Mouse (Mus musculus) adrenal gland, adult (tissue): ENCODE results near the gene Tppp2.
A peak's percentile ranks its signal among the peaks of the same experiment; 100 is the strongest.
"Not testable (repeated sequence)": the region's sequence is repeated elsewhere in the genome, so short reads cannot be mapped to it uniquely, and the experiment has no call there.

Experiments used
- DNase-seq, 2 experiments: peaks; one replicate each; pipeline ENCODE4 v3.0.0; 2022 to 2023; ENCODE audit warnings: low spot score in 1 of 2; ENCODE audit not compliant: inconsistent age in 2 of 2

Tppp2 gene

GRCm38 (mm10) chr14:51906102-51906501 lies 12.1 kb upstream of the Tppp2 start:
- no peak for DNase-seq

DNA sequence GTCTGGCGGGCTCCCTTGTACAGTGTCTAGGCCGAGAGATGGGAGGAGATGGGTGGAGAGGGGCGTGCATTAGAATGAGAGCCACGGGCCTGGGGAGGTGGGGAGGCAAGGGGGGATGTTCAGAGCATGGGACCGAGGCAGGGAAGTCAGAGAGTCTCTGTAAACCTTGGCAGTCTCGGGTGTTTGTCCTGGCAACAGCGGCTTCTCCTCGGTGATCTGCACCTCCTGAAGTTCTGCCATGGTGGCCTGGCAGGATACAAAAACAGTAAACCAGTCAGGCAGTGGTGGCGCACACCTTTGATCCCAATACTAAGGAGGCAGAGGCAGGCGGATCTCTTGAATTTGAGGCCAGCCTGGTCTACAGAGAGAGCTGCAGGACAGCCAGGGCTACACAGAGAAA lies 6.9 kb upstream of the Tppp2 start:
- peak in 1 of 2 experiments; percentile 20 for DNase-seq

DNA sequence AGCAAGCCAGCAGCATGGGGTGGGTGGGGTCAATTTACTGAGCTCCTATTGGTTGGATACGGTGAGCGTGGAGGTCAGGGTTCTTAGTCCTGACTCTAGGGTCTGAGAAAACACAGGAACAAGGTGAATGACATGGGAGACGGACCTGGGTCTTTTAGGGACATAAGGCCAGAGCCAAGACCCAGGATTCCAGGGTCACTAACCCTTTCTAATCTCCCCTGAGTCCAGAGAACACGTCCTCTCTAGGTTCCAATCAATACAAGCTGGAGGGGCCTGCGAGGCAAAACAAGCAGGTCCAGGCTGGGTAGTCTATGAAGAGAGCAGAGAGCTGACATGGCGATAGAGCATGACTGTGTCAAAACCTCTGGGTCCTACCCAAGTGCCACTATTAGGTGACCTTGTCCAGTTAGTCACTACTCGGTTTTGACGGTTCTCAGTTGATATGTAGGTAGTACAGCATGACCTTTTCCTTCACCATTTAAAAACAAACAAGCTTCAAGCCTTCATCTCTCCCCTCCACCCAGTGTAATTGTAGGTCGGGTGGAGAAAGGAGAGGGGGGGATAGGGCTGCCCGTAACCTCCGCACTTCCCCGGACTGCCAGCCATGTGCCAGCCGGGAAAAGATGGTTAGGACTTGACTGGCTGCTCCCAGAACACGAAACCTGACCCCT lies 5.7 kb upstream of the Tppp2 start:
- DNase-seq = peak; percentile 64 to 91

DNA sequence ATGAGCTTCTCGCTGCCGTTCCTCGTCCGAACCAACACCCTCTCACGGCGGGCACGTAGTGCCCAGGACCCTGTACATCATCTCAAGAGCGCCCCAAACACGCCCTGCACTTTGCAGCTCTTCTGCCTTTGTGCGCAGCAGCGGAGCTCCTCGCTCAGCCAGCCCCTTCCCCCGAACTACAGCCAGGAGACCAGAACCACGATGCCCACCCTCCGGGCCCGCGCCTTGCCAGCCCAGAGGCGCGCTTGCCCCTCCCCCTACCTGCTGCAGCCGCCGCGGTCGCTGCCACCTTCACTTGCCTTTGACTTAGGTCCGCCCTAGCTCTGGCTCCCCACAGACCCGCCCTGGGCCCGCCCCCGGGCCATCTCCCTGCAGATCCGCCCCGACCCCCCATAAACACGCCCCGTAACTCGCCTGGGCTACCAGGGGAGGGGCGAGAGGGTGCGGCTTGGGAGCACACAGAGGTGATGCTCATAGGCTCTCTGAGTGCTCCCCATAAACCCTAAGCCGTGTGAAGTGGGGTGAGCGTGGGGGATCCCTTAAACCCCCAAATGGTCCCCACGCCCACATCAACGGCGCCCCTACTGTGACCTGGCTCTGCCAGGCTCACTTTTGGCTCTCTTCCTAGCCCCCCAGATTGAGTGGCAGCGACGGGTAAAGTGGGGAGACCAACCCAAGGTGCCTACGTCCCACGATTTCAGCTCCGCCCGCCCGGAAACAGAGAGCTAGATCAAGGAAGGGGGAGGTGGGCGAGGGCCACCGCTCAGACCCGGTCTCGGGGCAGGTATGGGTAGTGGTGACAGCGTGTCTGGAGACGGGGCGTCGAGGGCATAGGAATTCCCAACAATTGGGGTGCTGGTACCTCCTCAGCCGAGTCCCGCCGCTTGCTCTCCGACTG lies 4.9 kb upstream of the Tppp2 start:
- DNase-seq = peak; percentile 91 to 95

DNA sequence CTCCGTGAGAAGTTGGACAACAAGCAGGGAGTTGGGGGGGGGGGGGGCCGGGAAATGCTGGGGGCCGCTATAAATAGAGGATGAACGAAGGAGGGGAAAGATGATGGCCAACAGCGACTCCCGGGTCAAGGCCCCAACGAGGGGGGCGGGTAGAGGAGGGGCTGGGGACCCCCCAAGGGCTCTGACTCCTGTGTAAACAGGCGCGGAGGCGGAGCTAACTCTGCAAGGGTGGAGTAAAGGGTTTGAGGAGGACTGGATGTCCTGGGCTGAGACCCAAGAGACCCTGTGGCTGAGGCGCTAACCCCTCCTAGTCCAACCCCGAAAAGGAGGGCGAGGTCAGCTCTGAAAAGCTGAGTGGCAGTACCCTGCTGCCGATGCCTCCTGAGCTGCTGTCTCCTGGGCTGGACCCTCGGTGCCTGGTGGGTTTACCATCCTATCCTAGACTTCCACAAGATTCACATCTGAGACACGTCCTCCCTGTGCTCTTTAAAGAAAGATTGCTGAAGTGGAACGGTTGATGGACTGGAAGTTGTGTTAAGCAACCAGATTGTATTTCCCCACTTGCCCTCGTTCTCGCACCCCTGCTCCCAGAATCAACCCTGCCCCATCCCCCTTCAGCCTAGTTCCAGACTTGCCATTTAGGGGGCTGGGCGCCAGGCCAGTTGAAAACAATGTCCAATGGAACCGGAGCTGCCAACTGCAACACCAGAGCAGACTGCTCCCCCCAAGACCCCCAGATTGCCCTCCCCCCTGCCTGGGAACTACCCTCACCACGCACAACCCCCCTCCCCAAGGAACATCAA lies 4.1 kb upstream of the Tppp2 start, which contains the start of gene Ndrg2:
Gene Ndrg2, minus strand, starts transcription at position 199 of the 803 bp plus-strand sequence.
- DNase-seq = peak; percentile 86 to 91

DNA sequence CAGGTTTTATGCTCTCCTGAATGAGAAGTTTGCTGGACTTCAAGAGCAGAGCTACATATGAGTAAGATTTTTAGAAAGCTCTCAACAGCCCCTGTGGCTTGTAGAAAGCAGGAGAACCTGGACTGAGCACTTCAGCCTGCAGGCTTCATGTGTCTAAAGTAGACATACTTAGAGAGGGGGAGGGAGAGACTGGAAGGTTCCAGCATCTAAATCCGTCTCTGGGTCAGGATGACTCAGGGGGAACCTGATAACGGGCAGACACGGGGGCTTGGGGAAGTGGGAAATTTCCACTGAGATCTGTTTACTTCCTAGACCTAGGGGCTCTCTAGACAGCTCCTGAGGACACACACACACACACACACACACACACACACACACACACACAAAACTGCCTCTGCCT lies 3.2 kb upstream of the Tppp2 start:
- DNase-seq = peak; percentile 35 to 78

DNA sequence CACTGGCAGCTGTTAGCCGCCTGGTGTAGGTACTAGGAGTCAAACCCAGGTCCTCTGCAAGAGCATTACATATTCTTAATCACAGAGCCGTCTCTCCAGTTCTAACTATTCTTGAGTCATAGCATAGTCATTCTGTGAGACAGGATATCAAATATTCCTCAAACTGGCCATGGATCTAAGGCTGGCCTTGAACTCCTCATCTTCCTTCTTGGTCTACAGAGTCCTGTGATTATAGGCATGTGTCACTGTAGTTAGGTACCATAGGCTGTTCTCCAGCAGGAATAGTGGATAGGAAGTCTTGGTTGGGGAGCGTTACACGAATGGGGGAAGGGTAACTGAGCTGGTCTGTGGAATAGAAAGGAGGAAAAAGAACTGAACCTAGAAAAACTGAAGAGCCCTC lies 1.7 kb upstream of the Tppp2 start:
- DNase-seq = peak; percentile 34 to 70

DNA sequence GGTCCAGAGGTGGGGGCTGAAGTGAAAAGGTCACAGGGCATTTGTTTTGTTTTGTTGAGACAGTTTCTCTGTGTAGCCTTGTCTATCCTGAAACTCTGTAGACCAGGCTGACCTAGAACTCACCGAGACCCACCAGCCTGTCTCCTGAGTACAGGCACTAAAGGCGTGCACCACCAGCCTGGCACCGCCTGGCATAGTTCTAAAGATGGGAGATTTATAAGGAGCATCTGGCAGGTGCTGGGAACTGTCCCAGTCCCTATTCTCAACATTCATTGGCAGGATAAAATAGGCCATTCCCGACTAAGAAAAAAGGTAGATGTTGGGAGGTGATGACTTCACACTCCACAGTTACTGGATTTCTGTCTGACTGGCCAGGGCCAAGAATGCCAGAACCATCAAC lies 741 bp downstream of the Tppp2 start:
- no peak for DNase-seq

- DNase-seq = no peak
Observed at GRCm38 (mm10) chr14:51921759-51922570, 3.7 kb downstream of the Tppp2 start.

GRCm38 (mm10) chr14:51922571-51922865 lies 4.3 kb downstream of the Tppp2 start, which contains the start of gene Rnase13:
TSS of gene Rnase13 (minus strand) at chr14:51922773.
- DNase-seq = no peak

DNA sequence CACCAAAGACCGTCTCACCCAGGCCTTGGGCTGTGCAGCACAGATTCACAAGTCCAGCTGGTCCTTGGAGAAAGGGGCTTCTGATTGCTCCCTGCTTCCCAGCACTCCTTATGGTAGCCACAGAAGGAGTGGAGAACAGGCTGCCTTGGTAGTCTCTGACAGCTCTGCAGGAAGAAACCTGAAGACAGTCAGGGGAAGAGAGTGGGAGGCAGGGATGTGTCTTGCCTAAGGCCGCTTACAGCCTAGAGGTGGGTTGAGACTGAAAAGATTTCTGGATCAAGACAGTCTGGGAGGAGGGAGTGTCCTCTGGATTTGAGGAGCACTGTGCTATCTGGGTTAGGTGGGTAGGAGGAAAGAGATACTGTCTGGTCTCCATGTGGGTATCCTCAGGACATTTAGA lies 4.7 kb downstream of the Tppp2 start:
- DNase-seq = no peak

DNA sequence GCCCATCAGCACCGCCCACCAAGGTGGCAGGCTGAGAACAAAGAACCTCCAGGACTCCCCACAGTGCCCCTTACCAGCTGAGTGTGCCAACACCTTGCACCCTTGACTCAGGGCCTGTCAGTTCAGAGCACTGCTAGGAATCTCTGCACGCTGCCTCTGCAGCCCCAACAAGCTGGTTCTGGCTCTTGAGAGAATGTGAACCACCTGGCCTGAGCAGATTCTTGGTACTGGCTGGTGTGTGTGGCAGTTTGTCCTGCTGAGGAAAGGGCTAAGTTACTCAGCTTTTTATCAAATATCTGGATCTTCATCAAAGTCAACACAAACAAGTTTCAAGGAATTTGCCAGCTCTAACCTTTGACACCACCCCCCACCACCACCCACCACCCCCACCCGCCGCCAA lies 5.3 kb downstream of the Tppp2 start:
- DNase-seq = peak in 1 of 2 experiments; percentile 14

DNA sequence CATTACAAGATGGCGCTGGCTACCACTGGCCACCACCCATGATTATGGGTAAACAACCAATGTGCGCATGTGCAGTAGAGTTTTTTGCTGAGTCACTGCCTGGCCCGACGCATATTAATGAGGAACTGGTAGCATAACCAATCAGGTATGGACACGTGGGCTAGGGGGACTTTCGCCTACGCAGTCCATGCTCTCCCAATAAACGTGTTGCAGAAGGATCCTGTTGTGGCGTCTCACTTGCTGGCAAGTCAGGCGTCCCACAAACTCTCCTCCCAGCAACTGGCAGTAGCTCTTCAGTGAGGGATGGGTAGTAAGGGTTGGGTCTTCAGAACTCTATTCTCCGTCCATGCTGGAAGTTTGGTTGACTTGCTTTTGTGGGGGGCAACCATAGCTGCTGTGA lies 8.7 kb downstream of the Tppp2 start:
- not testable (repeated sequence) for DNase-seq

- peak in 1 of 2 experiments; percentile 66 for DNase-seq
Observed at GRCm38 (mm10) chr14:51929309-51929943, 11.2 kb downstream of the Tppp2 start.

DNA sequence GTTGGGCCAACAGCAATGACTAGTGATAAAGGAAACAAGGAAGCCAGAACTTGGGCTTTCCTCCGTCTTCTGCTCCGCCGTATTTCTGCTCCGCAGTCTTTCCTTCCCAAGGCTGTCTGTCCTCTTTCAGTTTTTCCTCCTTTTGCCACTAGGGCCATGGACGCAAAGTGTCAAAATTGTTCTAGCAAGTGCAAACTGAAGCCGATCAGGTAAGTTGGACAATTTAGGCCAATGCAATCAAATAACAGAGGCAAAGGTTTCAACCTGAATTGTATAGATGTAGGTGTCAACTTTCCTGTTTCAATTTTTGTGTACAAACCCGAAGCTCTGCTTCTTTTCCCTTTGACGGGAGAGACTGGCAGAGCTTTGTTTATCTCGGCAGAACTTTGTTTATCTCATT lies 11.7 kb downstream of the Tppp2 start:
- no peak for DNase-seq

DNA sequence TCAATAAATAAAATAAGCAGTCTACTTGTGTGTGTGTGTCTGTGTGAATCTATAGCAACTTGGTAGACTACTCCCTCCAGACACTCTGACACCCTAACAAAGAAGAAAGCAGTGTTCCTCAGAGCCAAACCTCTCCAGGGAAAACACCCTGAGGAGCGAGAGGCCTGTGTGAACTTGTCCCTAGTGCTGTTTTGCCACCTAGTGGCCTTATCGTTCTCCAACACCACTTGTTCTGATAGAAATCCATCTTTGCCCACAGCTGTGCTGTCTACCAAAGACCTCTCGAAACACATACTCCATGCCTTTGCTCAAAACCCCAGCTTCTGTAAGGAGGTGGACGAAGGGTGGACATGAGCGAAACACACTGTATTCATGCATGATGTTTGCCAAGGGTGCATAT lies 12.6 kb downstream of the Tppp2 start:
- peak; percentile 68 to 90 for DNase-seq

- DNase-seq = no peak
Observed at GRCm38 (mm10) chr14:51932092-51933020, 14.1 kb downstream of the Tppp2 start.

DNA sequence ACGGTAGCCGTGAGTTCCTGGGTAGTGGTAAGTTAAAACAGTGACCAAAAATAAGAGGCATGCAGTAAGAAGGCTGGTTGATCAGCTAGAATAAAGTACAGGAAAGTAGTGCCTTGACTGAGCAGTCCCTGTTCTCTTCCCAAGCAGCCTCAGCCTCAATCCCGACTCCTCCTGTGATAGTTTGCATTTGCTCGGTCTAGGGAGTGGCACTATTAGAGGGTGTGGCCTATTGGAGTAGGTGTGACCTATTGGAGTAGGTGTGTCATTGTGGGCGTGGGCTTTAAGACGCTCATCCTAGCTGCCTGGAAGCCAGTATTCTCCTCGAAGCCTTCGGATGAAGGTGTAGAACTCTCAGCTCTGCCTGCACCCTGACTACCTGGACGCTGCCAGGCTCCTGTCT lies 20.8 kb downstream of the Tppp2 start:
- DNase-seq = no peak

DNA sequence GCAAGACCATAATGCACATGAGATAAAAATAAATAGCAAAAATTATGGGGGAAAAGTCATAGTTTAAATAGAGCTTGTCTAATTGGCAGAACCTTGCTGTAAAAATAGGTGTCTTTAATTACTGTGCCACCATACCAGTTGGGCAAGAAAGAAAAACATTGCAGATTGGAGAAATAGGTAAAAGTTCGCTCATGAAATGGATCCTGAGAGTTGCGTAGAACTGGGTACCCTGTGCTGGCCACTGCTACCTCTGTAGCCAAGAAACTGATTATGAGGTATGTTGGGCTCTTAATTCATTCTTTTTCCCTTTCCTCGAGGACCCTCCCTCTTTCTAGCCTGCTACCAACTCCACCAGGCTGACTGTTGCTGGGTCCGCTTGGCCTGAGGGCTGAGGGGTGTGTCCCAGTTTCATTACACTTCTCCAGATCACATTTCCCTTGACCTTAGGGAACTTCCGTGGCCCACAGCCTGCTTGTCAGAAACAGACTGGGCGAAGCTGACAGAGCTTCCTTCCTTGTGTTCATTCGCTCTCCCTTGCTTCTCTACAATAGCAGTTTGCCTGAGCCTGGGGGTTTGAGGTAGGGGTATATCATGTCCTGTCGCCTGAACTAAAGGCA lies 22.8 kb downstream of the Tppp2 start:
- DNase-seq = peak; percentile 51 to 82
